Mouse (Mus musculus) thymus, postnatal 0 days (tissue): ENCODE measurements around the gene Olfr165. TPM values are rescaled to one million over a fixed set of nuclear protein-coding genes. Genes with fewer than 3 reads are reported as not detected.
"Not testable (repeated sequence)": the region's sequence is repeated elsewhere in the genome, so short reads cannot be mapped to it uniquely, and the experiment has no call there.

Source experiments
- DNase-seq: peaks from one replicate; pipeline ENCODE4 v3.0.0-alpha.2; 2015; ENCODE audit warnings: low spot score
- polyA plus RNA-seq: library from polyadenylated mRNA; unstranded; fragments of >200 nt; fragmentation: Nextera tagmentation; extraction: Ambion mirVana; gene quantifications from 2 replicates; pipeline ENCODE4 v1.2.1, GENCODE M21; 2015

Olfr165 gene
- not detected in 2 replicates for polyA plus RNA-seq

DNA sequence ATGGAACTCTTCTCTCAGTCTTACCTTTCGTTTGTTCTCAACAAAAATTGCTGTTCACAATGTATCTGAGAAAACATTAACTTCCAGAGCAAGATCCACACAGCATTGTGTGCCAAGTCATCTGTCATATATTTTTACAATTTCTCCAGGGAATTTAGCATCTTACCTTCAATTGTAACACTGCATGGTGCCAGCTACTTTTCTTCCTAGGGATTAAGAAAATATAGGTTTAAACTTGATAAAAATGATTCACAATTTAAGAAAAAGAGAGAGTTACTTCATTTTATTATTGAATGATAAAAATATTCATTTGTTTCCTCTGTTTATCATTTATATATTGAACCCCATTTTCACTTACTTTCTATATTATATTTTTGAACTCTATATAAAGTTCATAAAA is at the start of gene Olfr165:
Gene Olfr165, minus strand, starts transcription at position 101 of the 400 bp plus-strand sequence.
- DNase-seq: no peak

DNA sequence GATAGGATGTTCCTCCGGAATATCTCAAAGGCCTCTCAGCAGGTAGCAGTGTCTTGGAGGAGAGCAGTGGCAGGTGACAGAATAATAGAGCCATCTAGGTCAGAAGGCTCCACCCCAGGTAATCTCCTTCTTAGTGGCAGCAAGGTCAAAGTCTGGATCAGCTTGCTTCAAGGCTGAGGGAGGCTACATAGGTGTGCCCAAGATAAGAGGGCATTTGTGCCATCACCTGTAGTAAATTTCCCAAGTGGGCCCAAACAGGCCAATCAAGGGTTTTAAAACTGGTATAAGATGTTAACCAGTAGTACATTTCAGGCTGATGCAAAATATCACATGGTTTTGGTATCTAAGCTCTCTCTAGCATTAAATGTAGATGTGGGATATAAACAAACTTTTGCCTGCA is 41.4 kb upstream of the Olfr165 start:
- DNase-seq: no peak

DNA sequence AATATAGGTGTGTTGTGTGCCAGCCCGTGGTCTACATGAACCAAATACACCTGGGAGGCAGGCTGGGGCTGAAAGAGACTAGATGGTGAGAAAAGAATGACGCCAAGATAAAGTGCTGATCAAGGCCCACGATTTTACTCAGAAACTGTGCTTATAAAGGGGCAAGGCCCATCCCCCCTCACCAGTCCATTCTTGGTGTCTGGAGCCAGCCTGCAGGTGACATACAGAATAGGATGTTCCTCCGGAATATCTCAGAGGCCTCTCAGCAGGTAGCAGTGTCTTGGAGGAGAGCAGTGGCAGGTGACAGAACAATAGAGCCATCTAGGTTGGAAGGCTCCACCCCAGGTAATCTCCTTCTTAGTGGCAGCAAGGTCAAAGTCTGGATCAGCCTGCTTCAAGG is 35.8 kb upstream of the Olfr165 start:
- not testable (repeated sequence) for DNase-seq

DNA sequence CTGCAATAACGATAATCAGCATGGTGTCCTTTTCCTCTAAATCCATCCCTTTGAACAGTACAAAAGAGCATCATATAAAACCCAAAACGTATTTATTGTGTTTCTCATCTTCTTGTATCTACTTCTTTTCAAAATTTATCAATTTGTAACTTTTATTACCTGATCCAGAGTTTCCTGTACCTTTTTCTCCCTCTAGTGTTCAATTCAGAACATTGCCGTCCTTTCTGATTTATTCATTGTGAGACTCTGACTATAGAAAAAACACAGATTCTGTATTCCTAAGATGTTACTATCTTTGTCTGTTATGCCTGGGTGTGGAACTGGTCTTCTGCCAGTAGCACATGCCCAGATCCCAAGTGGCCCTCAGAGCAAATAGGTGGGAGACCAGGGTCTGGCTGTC is 35.0 kb downstream of the Olfr165 start:
- no peak for DNase-seq

Other genes starting within 250 kb of the Olfr165 start
- not detected in 2 replicates for gene Olfr164, start 109.1 kb downstream of the Olfr165 start, polyA plus RNA-seq
- gene Olfr166, start 60.6 kb upstream of the Olfr165 start, polyA plus RNA-seq: not detected in 2 replicates
- not detected in 2 replicates for gene Olfr167, start 99.1 kb upstream of the Olfr165 start, polyA plus RNA-seq
- not detected in 2 replicates for gene Olfr168, start 112.4 kb upstream of the Olfr165 start, polyA plus RNA-seq
- gene Olfr169, start 148.7 kb upstream of the Olfr165 start, polyA plus RNA-seq: not detected in 2 replicates
- not detected in 2 replicates for gene Olfr170, start 188.7 kb upstream of the Olfr165 start, polyA plus RNA-seq
- not detected in 2 replicates for gene Olfr171, start 206.8 kb upstream of the Olfr165 start, polyA plus RNA-seq